Mouse (Mus musculus): ENCODE measurements around the gene Ick. TPM values are rescaled to one million over a fixed set of nuclear protein-coding genes. Genes with fewer than 3 reads are reported as not detected.
A peak's percentile ranks its signal among the peaks of the same experiment; 100 is the strongest.
"Not testable (repeated sequence)": the region's sequence is repeated elsewhere in the genome, so short reads cannot be mapped to it uniquely, and the experiment has no call there.

Ick gene
- polyA plus RNA-seq, 1 experiment from 2014 or later, result 36.2 TPM

DNA sequence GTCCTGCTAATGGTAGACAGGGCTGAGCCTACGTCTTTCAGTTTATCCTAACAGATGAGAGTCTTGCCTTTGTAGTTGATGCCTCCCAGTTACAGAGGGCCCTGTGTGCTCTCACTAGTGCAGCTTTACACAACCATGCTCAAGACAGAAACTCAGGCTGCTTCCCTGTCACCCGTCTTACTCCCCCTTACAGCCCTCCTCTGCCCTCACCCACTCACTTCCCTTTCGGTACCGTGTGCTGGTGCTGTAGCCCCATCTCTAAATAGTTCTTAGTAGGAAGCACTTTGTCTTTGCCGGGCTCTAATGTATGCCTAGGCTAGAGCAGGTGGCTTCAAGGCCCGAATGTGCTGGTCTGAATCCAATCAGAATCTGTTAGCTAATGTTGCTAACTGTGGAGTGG, 15.3 kb downstream of the Ick start:
- no peak for ATAC-seq (ENCODE audit: low FRiP score, low read depth)
- 83% methylated on average over 6 of the region's 6 CpGs for WGBS
- Histone ChIP-seq H3K9me3 (no peaks in the 10 kb centered on the region), H3K36me3 (no peaks in the 10 kb centered on the region), H3K4me3 (no peak overlapping the region), H3K4me2 (no peak overlapping the region), H3K27me3 (no peaks in the 10 kb centered on the region), H3K9ac (no peak overlapping the region), H3K27ac (replicated peaks) (no peak overlapping the region), H3K4me1 (replicated peaks) (peaks cover 22% of the 10 kb centered on the region)

DNA sequence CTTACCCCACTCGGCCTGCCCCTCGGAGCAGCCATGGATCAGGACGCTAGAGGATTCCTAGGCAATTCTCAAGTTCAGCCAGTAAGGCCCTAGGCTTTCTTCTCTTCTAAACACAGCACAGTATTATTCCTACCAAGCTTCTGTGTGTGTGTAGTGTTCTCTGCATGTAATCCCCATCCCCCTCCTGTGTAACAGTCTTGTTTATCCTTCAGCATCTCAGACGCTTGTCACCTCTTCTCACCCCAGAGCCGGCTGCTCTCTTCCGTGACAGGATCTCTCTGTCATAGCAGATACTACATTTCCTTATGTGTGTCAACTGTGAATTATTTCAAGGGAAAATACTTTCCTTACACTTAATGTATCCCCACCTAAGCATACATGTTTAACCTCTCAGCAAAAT, 17.0 kb downstream of the Ick start:
- peak overlapping the region; percentile 36 for H3K27ac ChIP-seq (replicated peaks)
- peak; percentile 46 for ATAC-seq (ENCODE audit: low FRiP score, low read depth)
- no peaks in the 10 kb centered on the region for H3K27me3 ChIP-seq
- no peaks in the 10 kb centered on the region for H3K36me3 ChIP-seq
- H3K4me3 ChIP-seq, result no peak overlapping the region
- H3K9ac ChIP-seq, result no peak overlapping the region
- no peak overlapping the region for H3K4me2 ChIP-seq
- 57% methylated on average over 6 of the region's 6 CpGs for WGBS
- H3K4me1 ChIP-seq (replicated peaks), result peaks cover 22% of the 10 kb centered on the region
- no peaks in the 10 kb centered on the region for H3K9me3 ChIP-seq

DNA sequence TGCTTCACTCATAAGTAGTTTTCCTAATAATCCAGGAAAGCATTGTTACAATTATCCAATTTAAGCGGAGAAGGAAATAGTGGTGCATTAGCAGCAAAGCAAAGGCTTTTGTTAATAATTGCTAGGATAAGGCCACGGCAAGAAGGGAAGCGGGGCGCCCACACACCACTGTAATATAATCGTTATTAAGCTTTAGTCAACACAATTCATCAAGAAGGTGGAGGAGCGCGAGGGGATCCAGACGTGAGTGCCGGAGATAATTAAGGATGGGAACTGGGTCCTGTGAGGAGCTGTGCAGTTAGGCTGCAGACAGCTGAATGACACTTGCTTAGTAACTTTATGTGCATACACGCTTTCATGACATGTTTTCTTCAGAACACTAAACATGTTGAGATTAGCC, 17.7 kb downstream of the Ick start:
- Histone ChIP-seq H3K9ac (no peak overlapping the region), H3K4me3 (no peak overlapping the region), H3K9me3 (no peaks in the 10 kb centered on the region), H3K4me1 (replicated peaks) (peaks cover 22% of the 10 kb centered on the region), H3K4me2 (no peak overlapping the region), H3K36me3 (peaks cover 4% of the 10 kb centered on the region), H3K27me3 (no peaks in the 10 kb centered on the region), H3K27ac (replicated peaks) (0 out of 2 replicates have a peak overlapping the region, but pooled peaks have one; percentile 31)
- peak; percentile 36; the same call in 1 of the 2 replicates for ATAC-seq (ENCODE audit: low FRiP score, low read depth)
- 62% methylated on average over 10 of the region's 10 CpGs for WGBS

DNA sequence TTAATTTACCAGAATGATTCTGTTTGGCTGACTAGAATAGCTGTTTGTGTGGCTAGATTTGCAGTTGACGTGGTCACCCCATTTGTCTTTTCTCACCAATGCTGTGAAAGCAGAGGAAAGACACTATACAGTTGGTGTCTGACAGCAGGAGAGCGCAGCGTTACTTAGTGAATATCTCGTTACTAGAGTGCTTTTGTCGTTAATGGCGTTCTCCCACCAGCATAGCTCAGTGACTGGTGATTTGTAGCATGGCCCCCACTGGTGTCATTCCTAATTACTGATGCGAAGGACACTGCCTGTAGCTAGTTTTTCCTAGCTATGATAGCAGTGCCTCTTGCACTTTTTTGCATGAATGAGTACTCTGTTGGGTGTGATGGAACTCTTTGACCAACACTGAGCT, 26.7 kb downstream of the Ick start:
- Histone ChIP-seq H3K27ac (replicated peaks) (no peak overlapping the region), H3K36me3 (peaks cover 47% of the 10 kb centered on the region), H3K9ac (no peak overlapping the region), H3K4me1 (replicated peaks) (no peaks in the 10 kb centered on the region), H3K9me3 (no peaks in the 10 kb centered on the region), H3K4me2 (no peak overlapping the region), H3K27me3 (no peaks in the 10 kb centered on the region), H3K4me3 (no peak overlapping the region)
- no peak for ATAC-seq (ENCODE audit: low FRiP score, low read depth)
- 44% methylated on average over 7 of the region's 7 CpGs for WGBS

DNA sequence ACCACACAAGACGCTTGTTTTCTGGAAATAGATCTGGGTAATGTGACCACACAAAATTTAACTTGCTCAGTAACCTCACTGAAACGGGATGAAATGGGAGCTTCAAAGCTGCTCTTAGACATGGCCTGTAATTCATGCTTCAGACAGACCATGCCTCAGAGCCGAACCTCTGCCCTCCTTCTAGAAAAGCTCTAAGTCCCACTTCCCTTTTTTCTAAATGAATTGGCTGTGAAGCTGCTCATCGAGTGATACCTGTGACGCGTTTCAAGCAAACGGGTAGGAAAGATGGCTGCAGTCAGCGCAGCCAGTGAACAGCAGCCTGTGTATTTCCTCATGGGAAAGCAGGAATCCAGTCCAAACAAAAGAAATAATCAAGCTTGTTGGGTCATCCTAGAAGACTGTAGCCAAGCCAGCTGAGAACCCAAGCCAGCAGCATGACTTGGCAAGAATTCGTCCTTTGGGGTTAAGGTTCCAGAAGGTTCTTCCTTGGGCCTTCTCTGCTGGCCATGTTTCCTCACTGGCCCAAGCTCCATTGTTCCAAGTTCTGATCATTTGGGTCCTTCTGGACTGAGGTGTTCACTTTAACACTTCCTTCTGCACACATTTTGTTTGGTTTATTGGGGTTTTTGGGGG, 29.2 kb downstream of the Ick start:
- H3K4me1 ChIP-seq (replicated peaks), result no peaks in the 10 kb centered on the region
- WGBS, result 89% methylated on average over 9 of the region's 9 CpGs
- no peak overlapping the region for H3K27ac ChIP-seq (replicated peaks)

DNA sequence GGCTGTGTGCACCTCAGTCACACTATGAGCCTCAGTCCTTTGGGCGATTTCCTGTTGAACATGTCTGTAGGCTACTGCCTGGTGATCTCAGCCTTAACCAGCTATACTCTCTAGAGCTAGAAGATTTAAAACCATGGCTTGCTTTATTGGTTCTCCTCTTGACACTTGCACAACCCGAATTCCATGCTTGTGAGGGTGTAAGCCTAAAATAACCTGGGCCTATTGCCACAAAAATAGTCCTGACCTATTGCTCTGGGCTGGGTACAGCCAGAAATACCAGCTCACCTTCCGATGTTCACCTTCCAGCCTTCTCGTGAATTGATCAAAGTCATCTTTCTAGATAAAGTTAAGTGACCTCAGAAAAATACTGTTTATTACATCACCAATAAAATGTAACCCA, 30.5 kb downstream of the Ick start:
- H3K27me3 ChIP-seq, result no peaks in the 10 kb centered on the region

More for the DNA sequence above, 29.2 kb downstream of the Ick start:
- H3K36me3 ChIP-seq, result peaks cover 50% of the 10 kb centered on the region
- H3K9ac ChIP-seq, result no peak overlapping the region
- no peak overlapping the region for H3K4me2 ChIP-seq
- peaks cover 4% of the 10 kb centered on the region; the same call in 1 of the 2 replicates for H3K9me3 ChIP-seq
- no peaks in the 10 kb centered on the region for H3K27me3 ChIP-seq
- ATAC-seq (ENCODE audit: low FRiP score, low read depth), result no peak
- H3K4me3 ChIP-seq, result no peak overlapping the region

DNA sequence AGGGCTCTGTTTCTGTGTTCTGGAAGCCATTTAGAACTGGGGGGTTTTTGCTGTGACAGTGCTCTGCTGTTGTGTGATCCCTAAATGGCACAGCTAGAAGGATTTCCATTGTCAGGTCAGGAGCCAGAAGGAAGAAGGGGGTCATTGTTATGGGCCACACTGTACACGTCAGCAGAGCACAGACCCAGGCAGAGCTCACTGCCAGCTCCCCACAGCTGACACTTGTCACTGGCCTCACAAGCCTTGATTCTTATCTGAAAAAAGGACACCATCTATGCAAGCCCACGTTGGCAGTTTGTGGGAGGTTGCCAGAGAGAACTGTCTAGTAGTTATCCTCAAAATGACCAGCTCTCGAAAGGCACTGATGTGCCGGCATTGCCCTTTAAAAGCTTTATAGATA, 37.1 kb downstream of the Ick start:
- H3K4me2 ChIP-seq, result no peak overlapping the region
- no peak overlapping the region for H3K27ac ChIP-seq (replicated peaks)
- H3K4me3 ChIP-seq, result no peak overlapping the region
- H3K4me1 ChIP-seq (replicated peaks), result no peaks in the 10 kb centered on the region
- H3K9me3 ChIP-seq, result peaks cover 4% of the 10 kb centered on the region; the same call in 1 of the 2 replicates
- no peaks in the 10 kb centered on the region for H3K27me3 ChIP-seq
- 66% methylated on average over 4 of the region's 4 CpGs for WGBS
- ATAC-seq (ENCODE audit: low FRiP score, low read depth), result peak; percentile 57; the same call in 1 of the 2 replicates
- H3K36me3 ChIP-seq, result peaks cover 48% of the 10 kb centered on the region
- H3K9ac ChIP-seq, result no peak overlapping the region

More for the DNA sequence above, 30.5 kb downstream of the Ick start:
- H3K9ac ChIP-seq, result no peak overlapping the region
- ATAC-seq (ENCODE audit: low FRiP score, low read depth), result no peak
- H3K4me2 ChIP-seq, result no peak overlapping the region
- H3K4me1 ChIP-seq (replicated peaks), result no peaks in the 10 kb centered on the region
- H3K36me3 ChIP-seq, result peaks cover 54% of the 10 kb centered on the region
- no peak overlapping the region for H3K27ac ChIP-seq (replicated peaks)
- WGBS, result 97% methylated on average over 4 of the region's 4 CpGs
- no peak overlapping the region for H3K4me3 ChIP-seq
- H3K9me3 ChIP-seq, result peaks cover 4% of the 10 kb centered on the region; the same call in 1 of the 2 replicates

GRCm38 (mm10) chr9:78146627-78147026, 37.6 kb downstream of the Ick start:
- no peaks in the 10 kb centered on the region for H3K4me1 ChIP-seq (replicated peaks)
- H3K27ac ChIP-seq (replicated peaks), result no peak overlapping the region
- no peak overlapping the region for H3K4me3 ChIP-seq
- no peak; the same call in 1 of the 2 replicates for ATAC-seq (ENCODE audit: low FRiP score, low read depth)
- no peaks in the 10 kb centered on the region for H3K27me3 ChIP-seq
- H3K9ac ChIP-seq, result no peak overlapping the region
- H3K4me2 ChIP-seq, result no peak overlapping the region
- peaks cover 48% of the 10 kb centered on the region for H3K36me3 ChIP-seq
- 84% methylated on average over 6 of the region's 6 CpGs for WGBS
- peaks cover 4% of the 10 kb centered on the region; the same call in 1 of the 2 replicates for H3K9me3 ChIP-seq

- H3K4me1 ChIP-seq (replicated peaks), result no peaks in the 10 kb centered on the region
- H3K9me3 ChIP-seq, result no peaks in the 10 kb centered on the region
- no peaks in the 10 kb centered on the region for H3K27me3 ChIP-seq
- H3K4me3 ChIP-seq, result no peak overlapping the region
- no peak overlapping the region for H3K27ac ChIP-seq (replicated peaks)
- peaks cover 40% of the 10 kb centered on the region for H3K36me3 ChIP-seq
- ATAC-seq (ENCODE audit: low FRiP score, low read depth), result no peak
- H3K4me2 ChIP-seq, result no peak overlapping the region
- 91% methylated on average over 6 of the region's 6 CpGs for WGBS
- H3K9ac ChIP-seq, result no peak overlapping the region
Measured at GRCm38 (mm10) chr9:78148149-78148548, 39.2 kb downstream of the Ick start.

DNA sequence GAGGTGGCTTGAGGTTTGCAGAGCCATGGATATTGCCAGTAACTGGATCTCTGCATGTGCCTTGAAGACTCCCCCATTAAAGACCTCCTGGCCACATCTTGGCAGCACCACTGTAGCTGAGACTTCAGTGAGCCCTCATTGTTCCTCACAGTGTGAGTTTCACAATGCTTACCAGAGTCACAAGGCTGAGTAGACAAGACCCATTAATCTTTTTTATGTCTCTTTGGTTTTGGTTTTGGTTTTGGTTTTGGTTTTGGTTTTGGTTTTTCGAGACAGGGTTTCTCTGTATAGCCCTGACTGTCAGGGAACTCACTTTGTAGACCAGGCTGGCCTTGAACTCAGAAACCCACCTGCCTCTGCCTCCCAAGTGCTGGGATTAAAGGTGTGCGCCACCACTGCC, 40.8 kb downstream of the Ick start:
- H3K36me3 ChIP-seq, result peaks cover 39% of the 10 kb centered on the region
- H3K9ac ChIP-seq, result not testable (repeated sequence)

DNA sequence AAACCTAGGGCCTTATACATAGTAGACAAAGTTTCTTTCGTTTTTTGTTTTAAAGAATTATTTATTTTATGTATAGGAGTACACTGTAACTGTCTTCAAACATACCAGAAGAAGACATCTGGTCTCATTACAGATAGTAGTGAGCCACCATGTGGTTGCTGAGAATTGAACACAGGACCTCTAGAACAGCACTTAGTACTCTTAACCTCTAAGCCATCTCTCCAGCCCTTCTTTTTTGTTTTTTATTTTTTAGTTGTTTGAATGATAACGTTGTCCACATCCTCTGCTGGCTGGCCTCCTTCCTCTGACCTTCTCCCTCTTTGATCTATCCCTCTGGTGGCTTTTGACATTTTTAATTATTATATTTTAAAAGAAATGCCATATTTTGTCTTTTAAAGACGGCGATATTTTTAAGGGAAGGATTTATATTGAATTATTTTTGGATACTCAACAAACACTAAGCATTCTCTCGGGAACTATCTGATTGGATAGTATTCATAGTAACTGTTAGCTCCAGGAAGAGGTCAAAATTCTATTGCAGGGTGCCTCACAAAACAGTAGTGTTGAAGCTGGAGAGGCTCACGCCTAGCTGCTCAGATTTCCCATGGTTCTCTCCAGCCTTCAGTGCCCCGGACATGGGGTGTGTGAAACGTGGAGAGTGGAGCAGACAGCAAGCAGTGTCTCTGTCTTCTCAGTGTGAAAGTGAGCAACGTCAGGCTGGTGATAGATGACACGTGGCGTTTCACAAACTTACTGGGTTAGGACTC, 45.4 kb downstream of the Ick start:
- Histone ChIP-seq H3K4me3 (no peak overlapping the region), H3K9me3 (no peaks in the 10 kb centered on the region), H3K27ac (replicated peaks) (no peak overlapping the region), H3K9ac (no peak overlapping the region), H3K36me3 (peaks cover 71% of the 10 kb centered on the region), H3K4me1 (replicated peaks) (no peaks in the 10 kb centered on the region), H3K4me2 (no peak overlapping the region), H3K27me3 (no peaks in the 10 kb centered on the region)
- ATAC-seq (ENCODE audit: low FRiP score, low read depth), result no peak
- 87% methylated on average over 11 of the region's 11 CpGs for WGBS

More for the DNA sequence above, 40.8 kb downstream of the Ick start:
- not testable (repeated sequence) for H3K4me1 ChIP-seq (replicated peaks); ATAC-seq (ENCODE audit: low FRiP score, low read depth); H3K27ac ChIP-seq (replicated peaks); H3K4me3 ChIP-seq; H3K4me2 ChIP-seq; H3K27me3 ChIP-seq; H3K9me3 ChIP-seq
- WGBS, result 89% methylated on average over 2 of the region's 2 CpGs

DNA sequence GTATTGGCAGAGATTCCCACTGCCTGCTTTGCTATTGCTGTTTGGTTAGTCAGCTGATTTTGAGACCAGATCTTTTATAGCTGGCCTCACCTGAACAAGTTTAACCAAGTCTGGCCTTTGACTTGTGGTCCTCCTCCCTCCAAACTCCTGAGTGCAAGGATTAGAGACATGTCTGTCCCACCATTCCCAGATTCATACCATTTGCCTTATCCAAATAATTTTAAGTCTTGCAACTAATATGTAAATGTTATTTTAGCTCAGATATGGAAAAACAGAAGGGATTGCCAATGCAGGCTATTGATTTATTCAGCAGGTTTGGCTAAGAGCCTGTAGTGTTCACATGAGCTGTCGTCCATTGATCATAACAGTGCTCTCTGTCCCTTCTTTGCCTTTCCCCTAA, 48.2 kb downstream of the Ick start:
- no peaks in the 10 kb centered on the region for H3K27me3 ChIP-seq
- H3K4me2 ChIP-seq, result no peak overlapping the region
- H3K4me3 ChIP-seq, result no peak overlapping the region
- no peak for ATAC-seq (ENCODE audit: low FRiP score, low read depth)
- no peak overlapping the region for H3K9ac ChIP-seq
- WGBS, result 83% methylated on average over 1 of the region's 1 CpGs
- no peak overlapping the region for H3K27ac ChIP-seq (replicated peaks)
- peaks cover 83% of the 10 kb centered on the region for H3K36me3 ChIP-seq
- H3K4me1 ChIP-seq (replicated peaks), result no peaks in the 10 kb centered on the region
- no peaks in the 10 kb centered on the region for H3K9me3 ChIP-seq

Measured in hindbrain, embryonic 15.5 days (tissue).